Mouse (Mus musculus) hindbrain, embryonic 15.5 days (tissue): ENCODE measurements around the gene Kazn. TPM values are rescaled to one million over a fixed set of nuclear protein-coding genes. Genes with fewer than 3 reads are reported as not detected.

Experiments used
- ATAC-seq: fragments of 200-750 bp; cut with Nextera tagmentation; 2 replicates; pipeline ENCODE4 v1.8.0; 2017; ENCODE audit warnings: low read depth, moderate number of reproducible peaks, moderate TSS enrichment; ENCODE audit not compliant: low FRiP score
- H3K27ac ChIP-seq: fragments of 300-500 bp; sonication (generic); replicated peaks from 2 replicates; pipeline ENCODE4 v1.5.1; 2015; ENCODE audit warnings: mild to moderate bottlenecking, inconsistent platforms
- H3K27me3 ChIP-seq: fragments of 300-500 bp; sonication (generic); 2 replicates; pipeline ENCODE4 v1.6.1; 2015; ENCODE audit warnings: control low read depth, inconsistent platforms
- H3K36me3 ChIP-seq: fragments of 300-500 bp; sonication (generic); 2 replicates; pipeline ENCODE4 v1.6.1; 2015; ENCODE audit warnings: control low read depth, inconsistent platforms
- H3K4me1 ChIP-seq: fragments of 300-500 bp; sonication (generic); replicated peaks from 2 replicates; pipeline ENCODE4 v1.6.1; 2015; ENCODE audit warnings: control low read depth, inconsistent platforms
- H3K4me2 ChIP-seq: fragments of 300-500 bp; sonication (generic); 2 replicates; pipeline ENCODE4 v1.6.1; 2015; ENCODE audit warnings: moderate library complexity, mild to moderate bottlenecking, inconsistent platforms
- H3K4me3 ChIP-seq: fragments of 300-500 bp; sonication (generic); 2 replicates; pipeline ENCODE4 v1.5.1; 2015; ENCODE audit warnings: mild to moderate bottlenecking, inconsistent platforms
- H3K9ac ChIP-seq: fragments of 300-500 bp; sonication (generic); 2 replicates; pipeline ENCODE4 v1.6.1; 2015; ENCODE audit warnings: inconsistent platforms
- H3K9me3 ChIP-seq: fragments of 300-500 bp; sonication (generic); 2 replicates; pipeline ENCODE4 v1.6.1; 2016; ENCODE audit warnings: control low read depth, inconsistent platforms
- WGBS: fragments of 180-500 bp; shearing (Covaris S2); methylation state at CpG from one replicate; pipeline ENCODE4 v1.1.7; 2015; 5-methylcytosine and 5-hydroxymethylcytosine counted together
- polyA plus RNA-seq: library from polyadenylated mRNA; unstranded; fragments of >200 nt; fragmentation: Nextera tagmentation; extraction: Ambion mirVana; gene quantifications from 2 replicates; pipeline ENCODE4 v1.2.1, GENCODE M21; 2015

Kazn gene
- polyA plus RNA-seq, 1 experiment from 2014 or later = 29.7 TPM

- Histone ChIP-seq H3K27me3 (peaks cover 1% of the 10 kb centered on the region; the same call in 1 of the 2 replicates), H3K4me1 (peaks cover 24% of the 10 kb centered on the region; the same call in 1 of the 2 replicates), H3K9ac (no peak overlapping the region), H3K4me2 (no peak overlapping the region), H3K9me3 (no peaks in the 10 kb centered on the region), H3K27ac (no peak overlapping the region), H3K36me3 (no peaks in the 10 kb centered on the region), H3K4me3 (no peak overlapping the region)
- 71% methylated on average over 8 of the region's 8 CpGs for WGBS
- ATAC-seq = no peak
Measured at GRCm38 (mm10) chr4:142065270-142065669, 173.9 kb downstream of the Kazn start.

- no peaks in the 10 kb centered on the region; the same call in 1 of the 2 replicates for H3K27me3 ChIP-seq
- no peak overlapping the region for H3K4me2 ChIP-seq
- H3K27ac ChIP-seq = no peak overlapping the region
- no peak overlapping the region for H3K9ac ChIP-seq
- H3K4me3 ChIP-seq = no peak overlapping the region
- peaks cover 23% of the 10 kb centered on the region; the same call in 1 of the 2 replicates for H3K4me1 ChIP-seq
- 87% methylated on average over 11 of the region's 11 CpGs for WGBS
- H3K9me3 ChIP-seq = no peaks in the 10 kb centered on the region
- no peaks in the 10 kb centered on the region for H3K36me3 ChIP-seq
- ATAC-seq = no peak
Measured at GRCm38 (mm10) chr4:142064582-142065228, 174.5 kb downstream of the Kazn start.

GRCm38 (mm10) chr4:142063057-142063534, 176.1 kb downstream of the Kazn start:
- Histone ChIP-seq H3K4me2 (no peak overlapping the region), H3K27me3 (no peaks in the 10 kb centered on the region), H3K4me3 (no peak overlapping the region), H3K36me3 (no peaks in the 10 kb centered on the region), H3K4me1 (peaks cover 17% of the 10 kb centered on the region; the same call in 1 of the 2 replicates), H3K9ac (no peak overlapping the region), H3K9me3 (no peaks in the 10 kb centered on the region), H3K27ac (no peak overlapping the region)
- ATAC-seq = no peak
- WGBS = 91% methylated on average over 8 of the region's 8 CpGs

- H3K4me2 ChIP-seq = no peak overlapping the region
- no peak overlapping the region for H3K9ac ChIP-seq
- H3K36me3 ChIP-seq = no peaks in the 10 kb centered on the region
- 82% methylated on average over 23 of the region's 23 CpGs for WGBS
- H3K4me1 ChIP-seq = peaks cover 15% of the 10 kb centered on the region; the same call in 1 of the 2 replicates
- H3K27me3 ChIP-seq = no peaks in the 10 kb centered on the region
- no peak for ATAC-seq
- no peak overlapping the region for H3K4me3 ChIP-seq
- H3K27ac ChIP-seq = no peak overlapping the region
- H3K9me3 ChIP-seq = no peaks in the 10 kb centered on the region
Measured at GRCm38 (mm10) chr4:142061485-142062240, 177.5 kb downstream of the Kazn start.

GRCm38 (mm10) chr4:142060455-142061378, 178.5 kb downstream of the Kazn start:
- no peaks in the 10 kb centered on the region for H3K27me3 ChIP-seq
- H3K9ac ChIP-seq = no peak overlapping the region
- H3K4me3 ChIP-seq = no peak overlapping the region
- no peak overlapping the region for H3K4me2 ChIP-seq
- WGBS = 55% methylated on average over 18 of the region's 18 CpGs
- ATAC-seq = 0 out of 2 replicates have a peak, but pooled peaks have one; percentile 31
- H3K9me3 ChIP-seq = no peaks in the 10 kb centered on the region
- H3K36me3 ChIP-seq = no peaks in the 10 kb centered on the region
- 0 out of 2 replicates have a peak, but pooled peaks cover 7% of the 10 kb centered on the region for H3K4me1 ChIP-seq
- H3K27ac ChIP-seq = no peak overlapping the region

- H3K9me3 ChIP-seq = no peaks in the 10 kb centered on the region
- no peaks in the 10 kb centered on the region for H3K27me3 ChIP-seq
- H3K4me3 ChIP-seq = no peak overlapping the region
- no peak overlapping the region for H3K4me2 ChIP-seq
- WGBS = 86% methylated on average over 8 of the region's 8 CpGs
- no peaks in the 10 kb centered on the region for H3K36me3 ChIP-seq
- no peak for ATAC-seq
- H3K9ac ChIP-seq = no peak overlapping the region
- no peak overlapping the region for H3K27ac ChIP-seq
- 0 out of 2 replicates have a peak, but pooled peaks cover 7% of the 10 kb centered on the region for H3K4me1 ChIP-seq
Measured at GRCm38 (mm10) chr4:142059841-142060193, 179.4 kb downstream of the Kazn start.

GRCm38 (mm10) chr4:142059113-142059840, 179.9 kb downstream of the Kazn start:
- WGBS = 74% methylated on average over 13 of the region's 13 CpGs

GRCm38 (mm10) chr4:142057529-142058216, 181.5 kb downstream of the Kazn start:
- ATAC-seq = peak; percentile 25; the same call in 1 of the 2 replicates

More at GRCm38 (mm10) chr4:142059113-142059840, 179.9 kb downstream of the Kazn start:
- no peak overlapping the region for H3K4me3 ChIP-seq
- no peak overlapping the region for H3K4me2 ChIP-seq
- no peak for ATAC-seq
- H3K9ac ChIP-seq = no peak overlapping the region
- H3K27ac ChIP-seq = no peak overlapping the region
- H3K27me3 ChIP-seq = no peaks in the 10 kb centered on the region
- 0 out of 2 replicates have a peak, but pooled peaks cover 7% of the 10 kb centered on the region for H3K4me1 ChIP-seq
- no peaks in the 10 kb centered on the region for H3K9me3 ChIP-seq
- H3K36me3 ChIP-seq = no peaks in the 10 kb centered on the region

GRCm38 (mm10) chr4:142055600-142055999, 183.6 kb downstream of the Kazn start:
- H3K4me1 ChIP-seq = 0 out of 2 replicates have a peak, but pooled peaks cover 2% of the 10 kb centered on the region
- H3K36me3 ChIP-seq = no peaks in the 10 kb centered on the region
- no peak overlapping the region for H3K4me2 ChIP-seq
- no peak overlapping the region for H3K4me3 ChIP-seq
- no peaks in the 10 kb centered on the region for H3K9me3 ChIP-seq
- no peak overlapping the region for H3K27ac ChIP-seq
- ATAC-seq = no peak
- no peak overlapping the region for H3K9ac ChIP-seq
- WGBS = 76% methylated on average over 8 of the region's 8 CpGs
- no peaks in the 10 kb centered on the region for H3K27me3 ChIP-seq

More at GRCm38 (mm10) chr4:142057529-142058216, 181.5 kb downstream of the Kazn start:
- no peak overlapping the region for H3K4me3 ChIP-seq
- no peaks in the 10 kb centered on the region for H3K9me3 ChIP-seq
- H3K27me3 ChIP-seq = no peaks in the 10 kb centered on the region
- no peak overlapping the region for H3K4me2 ChIP-seq
- H3K27ac ChIP-seq = no peak overlapping the region
- no peak overlapping the region for H3K9ac ChIP-seq
- H3K4me1 ChIP-seq = 0 out of 2 replicates have a peak, but pooled peaks cover 7% of the 10 kb centered on the region
- H3K36me3 ChIP-seq = no peaks in the 10 kb centered on the region
- WGBS = 81% methylated on average over 22 of the region's 22 CpGs

GRCm38 (mm10) chr4:142054580-142054979, 184.6 kb downstream of the Kazn start:
- no peak overlapping the region for H3K4me2 ChIP-seq
- H3K4me1 ChIP-seq = no peaks in the 10 kb centered on the region

More at GRCm38 (mm10) chr4:142054580-142054979, 184.6 kb downstream of the Kazn start:
- H3K27me3 ChIP-seq = no peaks in the 10 kb centered on the region
- H3K9ac ChIP-seq = no peak overlapping the region
- no peak overlapping the region for H3K27ac ChIP-seq
- no peak for ATAC-seq
- no peak overlapping the region for H3K4me3 ChIP-seq
- WGBS = 86% methylated on average over 11 of the region's 11 CpGs
- no peaks in the 10 kb centered on the region for H3K36me3 ChIP-seq
- H3K9me3 ChIP-seq = no peaks in the 10 kb centered on the region
